Mouse (Mus musculus): ENCODE data around the gene Btbd8.

- TF ChIP-seq CTCF (IDR thresholded peaks at IDR 0.05; ENCODE audit: low read depth, low read length) (no peak), POLR2A (IDR thresholded peaks at IDR 0.05; ENCODE audit: borderline replicate concordance, low read depth, low read length) (no peak)
These were observed 27.5 kb upstream of the Btbd8 start for GRCm38 (mm10) chr5:107410305-107410704.
